Mouse (Mus musculus): ENCODE data around the gene Rnf149. TPM values are rescaled to one million over a fixed set of nuclear protein-coding genes. Genes with fewer than 3 reads are reported as not detected.

Rnf149 gene
- polyA plus RNA-seq, 2 experiments: 27.0 to 29.3 TPM

- ATAC-seq (ENCODE audit: low FRiP score, low read depth): no peak
- Histone ChIP-seq H3K4me1 (ENCODE audit: control insufficient read depth, insufficient read depth, low read length) (no peaks in the 10 kb centered on the region), H3K36me3 (ENCODE audit: control insufficient read depth, insufficient read depth, low read length) (no peaks in the 10 kb centered on the region), H3K9ac (ENCODE audit: low read depth, low read length, severe bottlenecking) (no peak overlapping the region), H3K27me3 (ENCODE audit: control insufficient read depth, insufficient read depth, low read length) (no peaks in the 10 kb centered on the region), H3K4me2 (replicated peaks; ENCODE audit: low read depth, low read length, severe bottlenecking) (no peak overlapping the region), H3K9me3 (ENCODE audit: control insufficient read depth, low read length) (no peaks in the 10 kb centered on the region), H3K27ac (replicated peaks; ENCODE audit: low read depth, low read length) (no peak overlapping the region), H3K4me3 (replicated peaks; ENCODE audit: low read length) (no peak overlapping the region)
- TF ChIP-seq POLR2A (IDR thresholded peaks at IDR 0.05; ENCODE audit: borderline replicate concordance, extremely low read depth, insufficient read depth, insufficient read length): no peak
- no peak for DNase-seq (ENCODE audit: low spot score)
- WGBS: 64% methylated on average over 5 of the region's 5 CpGs
These were observed 13.0 kb upstream of the Rnf149 start for GRCm38 (mm10) chr1:39590193-39590592.

- 59% methylated on average over 9 of the region's 9 CpGs for WGBS
- ATAC-seq (ENCODE audit: low FRiP score, low read depth) (no peak), DNase-seq (ENCODE audit: low spot score) (no peak)
- H3K36me3 ChIP-seq (ENCODE audit: control insufficient read depth, insufficient read depth, low read length): no peaks in the 10 kb centered on the region
- H3K27me3 ChIP-seq (ENCODE audit: control insufficient read depth, insufficient read depth, low read length): no peaks in the 10 kb centered on the region
- no peak overlapping the region for H3K9ac ChIP-seq (ENCODE audit: low read depth, low read length, severe bottlenecking)
- no peak overlapping the region for H3K4me3 ChIP-seq (replicated peaks; ENCODE audit: low read length)
- no peaks in the 10 kb centered on the region for H3K9me3 ChIP-seq (ENCODE audit: control insufficient read depth, low read length)
- no peak overlapping the region for H3K27ac ChIP-seq (replicated peaks; ENCODE audit: low read depth, low read length)
- H3K4me2 ChIP-seq (replicated peaks; ENCODE audit: low read depth, low read length, severe bottlenecking): no peak overlapping the region
- H3K4me1 ChIP-seq (ENCODE audit: control insufficient read depth, insufficient read depth, low read length): no peaks in the 10 kb centered on the region
- TF ChIP-seq POLR2A (IDR thresholded peaks at IDR 0.05; ENCODE audit: borderline replicate concordance, extremely low read depth, insufficient read depth, insufficient read length): no peak
These were observed 8.2 kb upstream of the Rnf149 start for GRCm38 (mm10) chr1:39585416-39585815.

DNA sequence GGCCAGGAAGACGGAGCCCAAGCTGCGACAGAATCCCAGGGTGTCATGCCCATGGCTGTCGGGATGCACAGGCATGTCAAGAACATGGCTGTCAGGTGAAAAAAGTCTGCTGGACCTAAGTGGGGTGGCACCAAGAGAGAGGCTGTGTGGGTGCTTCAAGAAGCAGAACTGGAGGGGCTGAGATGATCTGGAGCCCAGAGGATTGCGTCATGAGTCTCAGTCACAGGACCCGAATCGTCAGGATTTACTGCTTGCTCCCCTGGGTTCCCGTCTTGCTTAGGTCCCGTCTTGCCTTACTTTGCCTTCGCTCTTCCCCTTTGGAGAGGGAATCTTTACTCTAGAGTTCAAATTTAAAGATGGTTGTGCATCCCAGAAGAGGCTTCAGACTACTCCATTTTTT, 6.0 kb upstream of the Rnf149 start:
- no peaks in the 10 kb centered on the region for H3K9me3 ChIP-seq (ENCODE audit: control insufficient read depth, low read length)
- no peak for ATAC-seq (ENCODE audit: low FRiP score, low read depth)
- H3K4me2 ChIP-seq (replicated peaks; ENCODE audit: low read depth, low read length, severe bottlenecking): no peak overlapping the region
- DNase-seq (ENCODE audit: low spot score): no peak
- H3K4me1 ChIP-seq (ENCODE audit: control insufficient read depth, insufficient read depth, low read length): no peaks in the 10 kb centered on the region
- no peaks in the 10 kb centered on the region for H3K27me3 ChIP-seq (ENCODE audit: control insufficient read depth, insufficient read depth, low read length)
- no peak for TF ChIP-seq POLR2A (IDR thresholded peaks at IDR 0.05; ENCODE audit: borderline replicate concordance, extremely low read depth, insufficient read depth, insufficient read length)
- H3K4me3 ChIP-seq (replicated peaks; ENCODE audit: low read length): no peak overlapping the region
- H3K9ac ChIP-seq (ENCODE audit: low read depth, low read length, severe bottlenecking): no peak overlapping the region
- no peaks in the 10 kb centered on the region for H3K36me3 ChIP-seq (ENCODE audit: control insufficient read depth, insufficient read depth, low read length)
- WGBS: 87% methylated on average over 9 of the region's 9 CpGs
- H3K27ac ChIP-seq (replicated peaks; ENCODE audit: low read depth, low read length): no peak overlapping the region

GRCm38 (mm10) chr1:39581215-39581614, 4.0 kb upstream of the Rnf149 start:
- no peak overlapping the region for H3K27ac ChIP-seq (replicated peaks; ENCODE audit: low read depth, low read length)
- H3K9me3 ChIP-seq (ENCODE audit: control insufficient read depth, low read length): no peaks in the 10 kb centered on the region
- no peak for TF ChIP-seq POLR2A (IDR thresholded peaks at IDR 0.05; ENCODE audit: borderline replicate concordance, extremely low read depth, insufficient read depth, insufficient read length)
- WGBS: 78% methylated on average over 2 of the region's 3 CpGs
- H3K27me3 ChIP-seq (ENCODE audit: control insufficient read depth, insufficient read depth, low read length): no peaks in the 10 kb centered on the region
- H3K4me3 ChIP-seq (replicated peaks; ENCODE audit: low read length): no peak overlapping the region
- no peak for DNase-seq (ENCODE audit: low spot score)
- ATAC-seq (ENCODE audit: low FRiP score, low read depth): no peak
- H3K36me3 ChIP-seq (ENCODE audit: control insufficient read depth, insufficient read depth, low read length): no peaks in the 10 kb centered on the region
- H3K9ac ChIP-seq (ENCODE audit: low read depth, low read length, severe bottlenecking): no peak overlapping the region
- H3K4me1 ChIP-seq (ENCODE audit: control insufficient read depth, insufficient read depth, low read length): 0 out of 2 replicates have a peak, but pooled peaks cover 2% of the 10 kb centered on the region
- no peak overlapping the region for H3K4me2 ChIP-seq (replicated peaks; ENCODE audit: low read depth, low read length, severe bottlenecking)

- no peak for TF ChIP-seq POLR2A (IDR thresholded peaks at IDR 0.05; ENCODE audit: borderline replicate concordance, extremely low read depth, insufficient read depth, insufficient read length)
- DNase-seq (ENCODE audit: low spot score) (no peak), ATAC-seq (ENCODE audit: low FRiP score, low read depth) (no peak)
- no peak overlapping the region for H3K9ac ChIP-seq (ENCODE audit: low read depth, low read length, severe bottlenecking)
- H3K27ac ChIP-seq (replicated peaks; ENCODE audit: low read depth, low read length): no peak overlapping the region
- H3K9me3 ChIP-seq (ENCODE audit: control insufficient read depth, low read length): no peaks in the 10 kb centered on the region
- no peak overlapping the region for H3K4me2 ChIP-seq (replicated peaks; ENCODE audit: low read depth, low read length, severe bottlenecking)
- H3K36me3 ChIP-seq (ENCODE audit: control insufficient read depth, insufficient read depth, low read length): no peaks in the 10 kb centered on the region
- H3K4me1 ChIP-seq (ENCODE audit: control insufficient read depth, insufficient read depth, low read length): peaks cover 19% of the 10 kb centered on the region
- WGBS: 77% methylated on average over 6 of the region's 6 CpGs
- no peaks in the 10 kb centered on the region for H3K27me3 ChIP-seq (ENCODE audit: control insufficient read depth, insufficient read depth, low read length)
- H3K4me3 ChIP-seq (replicated peaks; ENCODE audit: low read length): no peak overlapping the region
These were observed 1.9 kb upstream of the Rnf149 start for GRCm38 (mm10) chr1:39579139-39579538.

- no peak for ATAC-seq (ENCODE audit: low FRiP score, low read depth)
- Histone ChIP-seq H3K4me1 (ENCODE audit: control insufficient read depth, insufficient read depth, low read length) (peaks cover 19% of the 10 kb centered on the region), H3K27ac (replicated peaks; ENCODE audit: low read depth, low read length) (no peak overlapping the region), H3K4me3 (replicated peaks; ENCODE audit: low read length) (no peak overlapping the region), H3K4me2 (replicated peaks; ENCODE audit: low read depth, low read length, severe bottlenecking) (no peak overlapping the region), H3K36me3 (ENCODE audit: control insufficient read depth, insufficient read depth, low read length) (no peaks in the 10 kb centered on the region), H3K27me3 (ENCODE audit: control insufficient read depth, insufficient read depth, low read length) (no peaks in the 10 kb centered on the region), H3K9me3 (ENCODE audit: control insufficient read depth, low read length) (no peaks in the 10 kb centered on the region), H3K9ac (ENCODE audit: low read depth, low read length, severe bottlenecking) (no peak overlapping the region)
- 60% methylated on average over 5 of the region's 5 CpGs for WGBS
- DNase-seq (ENCODE audit: low spot score): no peak
- TF ChIP-seq POLR2A (IDR thresholded peaks at IDR 0.05; ENCODE audit: borderline replicate concordance, extremely low read depth, insufficient read depth, insufficient read length): no peak
These were observed 1.2 kb upstream of the Rnf149 start for GRCm38 (mm10) chr1:39578446-39578845.
